Mouse (Mus musculus) stomach, postnatal 0 days (tissue): Measurements from ENCODE around the gene Gm4881.

Source experiments
- CTCF ChIP-seq: IDR thresholded peaks from 2 replicates; pipeline ENCODE4 v1.5.1; 2016; ENCODE audit warnings: antibody characterized with exemption, low read depth, mild to moderate bottlenecking, moderate library complexity
- EP300 ChIP-seq: optimal IDR thresholded peaks from 2 replicates; pipeline ENCODE3; 2016; ENCODE audit warnings: antibody characterized with exemption

GRCm38 (mm10) chr7:24896269-24896668 is 48.0 kb downstream of the Gm4881 start:
- TF ChIP-seq EP300 (no peak), CTCF (no peak)
